In genomic region chr9:48860526-48860845, GRCm38 (mm10) we compare ENCODE assay signal across 8 mouse cellular contexts. TPM values are rescaled to one million over a fixed set of nuclear protein-coding genes. Genes with fewer than 3 reads are reported as not detected.
DNase-seq lines count a peak whose midpoint lies in the region; ATAC-seq lines count a peak whose summit lies in the region.

No protein-coding gene starts in this region.

- peaks cover 7% of the 10 kb centered on the region for H3K4me1 ChIP-seq in neural tube, embryonic 15.5 days
- H3K4me1 ChIP-seq in midbrain, embryonic 15.5 days: peaks cover 4% of the 10 kb centered on the region; the same call in 1 of the 2 replicates
- no peaks in the 10 kb centered on the region; the same call in 1 of the 2 replicates for H3K4me1 ChIP-seq in stomach, embryonic 16.5 days (ENCODE audit: control insufficient read depth, insufficient read depth, low read length)

- H3K4me2 ChIP-seq in neural tube, embryonic 15.5 days: no peak overlapping the region
- H3K4me2 ChIP-seq in midbrain, embryonic 15.5 days: no peak overlapping the region
- H3K4me2 ChIP-seq in stomach, embryonic 16.5 days (ENCODE audit: low read depth, low read length): no peak overlapping the region

- no peaks in the 10 kb centered on the region for H3K36me3 ChIP-seq in neural tube, embryonic 15.5 days
- no peaks in the 10 kb centered on the region for H3K36me3 ChIP-seq in midbrain, embryonic 15.5 days (replicated peaks)
- H3K36me3 ChIP-seq in stomach, embryonic 16.5 days (ENCODE audit: control insufficient read depth, insufficient read depth, low read length): no peaks in the 10 kb centered on the region

- no peak for ATAC-seq in neural tube, embryonic 15.5 days (ENCODE audit: low FRiP score)
- peak; percentile 54; the same call in 1 of the 2 replicates for ATAC-seq in midbrain, embryonic 15.5 days (replicated peaks)
- peak; percentile 63 for ATAC-seq in stomach, embryonic 16.5 days (ENCODE audit: insufficient read depth, low FRiP score)

- DNase-seq in neural tube, embryonic 10.5 days (ENCODE audit: extremely low spot score, low spot score): peak; percentile 82
- peak; percentile 43 to 69 for DNase-seq in cerebellum, postnatal 4 days (ENCODE audit: low spot score in 2 of 2)
- peak; percentile 58 to 68 for DNase-seq in gastrocnemius, adult 8-10 months (ENCODE audit: low spot score in 2 of 2)
- peak; percentile 67 for DNase-seq in kidney, adult 11 months
- peak; percentile 68 for DNase-seq in left cerebral cortex, postnatal 4 days

- intact Hi-C loops in left cerebral cortex, postnatal 4 days (cut with DNase I): loop anchor here (1.0 kb wide), 1 partner anchor 214 kb away; no protein-coding TSS in a partner anchor

- H3K9ac ChIP-seq in neural tube, embryonic 15.5 days (replicated peaks): no peak overlapping the region
- H3K9ac ChIP-seq in midbrain, embryonic 15.5 days: no peak overlapping the region
- H3K9ac ChIP-seq in stomach, embryonic 16.5 days (ENCODE audit: low read length): no peak overlapping the region

- 2% methylated on average over 6 of the region's 6 CpGs for WGBS in neural tube, embryonic 15.5 days
- WGBS in midbrain, embryonic 15.5 days: 4% methylated on average over 6 of the region's 6 CpGs
- WGBS in stomach, embryonic 16.5 days: 6% methylated on average over 6 of the region's 6 CpGs

- no peaks in the 10 kb centered on the region for H3K9me3 ChIP-seq in neural tube, embryonic 15.5 days (replicated peaks)
- H3K9me3 ChIP-seq in midbrain, embryonic 15.5 days: no peaks in the 10 kb centered on the region
- H3K9me3 ChIP-seq in stomach, embryonic 16.5 days (replicated peaks; ENCODE audit: control insufficient read depth, low read length): no peaks in the 10 kb centered on the region

- H3K27ac ChIP-seq in neural tube, embryonic 15.5 days (replicated peaks): no peak overlapping the region
- H3K27ac ChIP-seq in midbrain, embryonic 15.5 days: no peak overlapping the region
- H3K27ac ChIP-seq in stomach, embryonic 16.5 days (ENCODE audit: low read length): no peak overlapping the region

- no peak overlapping the region for H3K4me3 ChIP-seq in neural tube, embryonic 15.5 days (replicated peaks)
- no peak overlapping the region for H3K4me3 ChIP-seq in midbrain, embryonic 15.5 days
- H3K4me3 ChIP-seq in stomach, embryonic 16.5 days (replicated peaks; ENCODE audit: low read length): no peak overlapping the region

- H3K27me3 ChIP-seq in neural tube, embryonic 15.5 days (replicated peaks): peaks cover 26% of the 10 kb centered on the region
- no peaks in the 10 kb centered on the region for H3K27me3 ChIP-seq in midbrain, embryonic 15.5 days (replicated peaks)
- H3K27me3 ChIP-seq in stomach, embryonic 16.5 days (ENCODE audit: control insufficient read depth, insufficient read depth, low read length): no peaks in the 10 kb centered on the region

RNA-seq across cellular contexts. Expression of gene Zbtb16, which starts 24.5 kb away (rescaled TPM):
- polyA plus RNA-seq in neural tube, embryonic 15.5 days (2015; fragmentation: Nextera tagmentation; extraction: Ambion mirVana): 9.7 and 10.8 TPM in 2 replicates
- 100 to 1,000 TPM; 106 to 199 (median 117) TPM for total RNA-seq in gastrocnemius, adult 8-10 months (2022)
- 10 to 100 TPM; 28.9 to 29.6 TPM for total RNA-seq in left cerebral cortex, postnatal 4 days (2021)
- polyA plus RNA-seq in midbrain, embryonic 15.5 days (2015; fragmentation: Nextera tagmentation; extraction: Ambion mirVana): 7.9 and 8.0 TPM in 2 replicates
- polyA plus RNA-seq in stomach, embryonic 16.5 days (2015; fragmentation: Nextera tagmentation; extraction: Ambion mirVana): 5.1 and 5.9 TPM in 2 replicates

RNA-seq across cellular contexts. Expression of gene Htr3a, which starts 50.4 kb away (rescaled TPM):
- 2.3 and 3.2 TPM in 2 replicates for polyA plus RNA-seq in neural tube, embryonic 15.5 days (2015; fragmentation: Nextera tagmentation; extraction: Ambion mirVana)
- not detected for total RNA-seq in gastrocnemius, adult 8-10 months (2022)
- 1 to 10 TPM; 3.2 to 5.0 TPM for total RNA-seq in left cerebral cortex, postnatal 4 days (2021)
- 0.79 and 1.5 TPM in 2 replicates for polyA plus RNA-seq in midbrain, embryonic 15.5 days (2015; fragmentation: Nextera tagmentation; extraction: Ambion mirVana)
- polyA plus RNA-seq in stomach, embryonic 16.5 days (2015; fragmentation: Nextera tagmentation; extraction: Ambion mirVana): 1.3 and 1.5 TPM in 2 replicates
